Mouse (Mus musculus): ENCODE results near the gene Cfap61.
A peak's percentile ranks its signal among the peaks of the same experiment; 100 is the strongest.

Gene Cfap61

DNA sequence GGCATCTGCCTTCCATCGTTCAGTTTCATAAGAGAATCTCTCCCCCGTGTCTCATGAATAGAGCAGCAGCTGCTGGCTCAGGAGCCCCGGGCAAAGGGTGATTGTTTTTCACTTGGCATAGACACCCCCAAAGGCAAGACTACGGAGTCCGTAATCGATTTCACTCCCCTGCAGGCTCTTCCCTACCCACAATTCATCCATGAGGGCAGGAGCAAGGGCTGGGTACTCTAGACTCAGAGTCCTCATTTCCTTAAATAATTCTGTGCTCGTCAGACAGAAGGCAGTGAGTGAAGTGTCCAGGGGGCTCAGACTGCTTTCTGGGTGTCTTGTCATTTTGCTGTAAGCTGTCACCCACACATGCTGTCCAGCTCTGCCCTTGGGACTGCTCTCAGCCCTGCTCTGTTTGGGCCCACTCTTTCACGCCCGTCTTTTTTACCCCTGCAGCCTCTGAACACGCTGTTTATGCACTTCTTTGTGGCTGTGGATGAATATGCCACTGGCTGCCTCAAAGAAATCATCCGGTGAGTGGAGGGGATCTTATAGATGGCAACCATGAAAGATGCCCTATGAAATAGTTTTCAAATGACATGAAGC is 15.0 kb downstream of the Cfap61 start:
- DNase-seq (ENCODE audit: low read depth, low spot score) = no peak

DNA sequence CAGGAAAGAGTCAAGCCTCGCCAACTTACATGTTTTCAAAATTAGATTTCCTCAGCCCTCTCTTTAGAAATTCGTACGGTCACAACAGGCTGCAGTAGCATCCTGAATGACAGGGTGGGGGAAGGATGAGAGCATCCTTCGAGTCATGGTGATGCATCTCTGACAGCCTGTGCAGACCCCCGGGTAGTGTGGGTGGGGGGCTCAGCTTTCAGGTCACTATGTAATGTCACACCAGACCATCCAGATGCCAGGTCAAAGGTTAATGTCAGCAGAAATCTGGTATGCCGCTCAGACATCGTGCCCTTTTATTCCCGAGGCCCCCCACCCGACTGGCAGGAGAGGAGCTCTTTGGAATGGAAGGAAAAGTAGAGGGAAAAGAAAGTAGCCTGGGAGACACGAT is 15.7 kb downstream of the Cfap61 start:
- DNase-seq (ENCODE audit: low read depth, low spot score) = no peak

DNA sequence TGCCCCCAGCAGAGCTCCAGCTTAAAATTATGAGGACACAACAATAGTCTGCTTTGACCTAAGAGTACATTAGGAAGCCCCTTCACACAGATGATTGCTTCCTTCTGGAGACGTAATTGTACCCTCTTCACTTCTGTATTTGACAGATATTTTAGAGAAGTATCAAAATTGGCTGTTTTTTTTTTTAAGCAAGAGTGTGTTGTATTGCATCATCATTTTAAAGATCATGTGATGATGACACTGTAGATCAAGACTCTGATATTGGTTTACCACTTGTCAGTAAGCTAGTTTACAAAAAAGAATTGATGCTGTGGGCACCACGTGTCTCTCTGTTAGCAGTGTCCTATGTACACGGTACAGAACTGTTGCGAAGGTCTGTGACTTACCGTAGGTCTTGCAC is 18.1 kb downstream of the Cfap61 start:
- DNase-seq (ENCODE audit: low read depth, low spot score) = no peak

DNA sequence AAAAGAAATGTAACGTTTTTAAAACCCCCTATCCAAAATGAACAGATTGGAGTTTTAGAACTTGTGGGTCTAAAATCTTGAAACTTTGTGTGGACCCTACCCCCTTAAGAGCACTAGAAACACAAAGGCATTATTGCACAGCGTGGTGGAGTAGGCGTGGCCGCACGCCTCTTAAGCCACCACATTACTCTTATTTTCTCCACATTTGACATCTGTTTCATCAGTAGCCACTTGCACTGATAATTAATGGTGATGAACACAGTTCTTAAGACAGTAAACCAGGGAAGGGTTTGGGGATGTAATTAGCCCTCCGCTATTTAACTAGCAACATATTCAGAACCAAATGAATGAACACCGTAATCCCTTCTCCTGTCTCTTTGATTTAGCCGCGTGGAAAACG is 21.3 kb downstream of the Cfap61 start:
- DNase-seq (ENCODE audit: low read depth, low spot score) = no peak

DNA sequence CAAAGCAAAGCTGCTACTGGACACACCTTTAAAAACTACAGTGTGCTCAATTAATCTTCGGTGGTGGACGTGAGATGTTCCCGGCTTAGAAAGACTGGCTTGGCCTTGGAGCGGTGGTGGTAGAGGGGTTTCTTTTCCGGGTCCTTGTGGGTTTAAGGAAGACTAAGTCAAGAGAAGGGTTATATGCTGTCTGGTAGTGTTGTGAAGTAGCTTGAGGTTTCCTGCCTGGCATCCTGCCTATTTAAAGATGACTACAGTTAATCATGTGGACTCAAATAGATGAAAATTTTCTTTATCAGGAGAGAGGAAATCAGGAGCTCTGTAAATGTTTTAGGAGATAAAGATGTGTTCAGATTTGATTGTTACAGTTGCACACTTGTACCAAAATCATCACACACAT is 21.7 kb downstream of the Cfap61 start:
- DNase-seq (ENCODE audit: low read depth, low spot score) = no peak

DNA sequence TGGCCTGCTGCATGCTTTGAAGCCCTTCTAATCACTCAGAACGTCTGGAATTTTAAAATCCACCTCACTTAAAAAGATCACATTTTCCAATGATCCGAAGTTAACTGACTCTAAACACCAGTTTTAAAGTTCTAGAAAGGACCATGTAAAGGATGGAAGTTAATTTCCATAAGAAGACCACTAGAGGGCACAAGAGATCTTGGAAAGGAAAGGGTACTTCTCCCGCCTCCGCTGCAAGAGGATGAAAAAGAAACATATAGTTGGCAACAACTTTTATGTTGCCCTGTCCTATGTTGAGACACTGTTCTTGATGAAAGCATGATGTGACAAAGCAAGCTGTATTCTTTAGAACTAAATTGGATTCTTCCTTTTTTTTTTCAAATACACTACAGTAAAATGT is 22.9 kb downstream of the Cfap61 start:
- peak; percentile 43 for DNase-seq (ENCODE audit: low read depth, low spot score)

DNA sequence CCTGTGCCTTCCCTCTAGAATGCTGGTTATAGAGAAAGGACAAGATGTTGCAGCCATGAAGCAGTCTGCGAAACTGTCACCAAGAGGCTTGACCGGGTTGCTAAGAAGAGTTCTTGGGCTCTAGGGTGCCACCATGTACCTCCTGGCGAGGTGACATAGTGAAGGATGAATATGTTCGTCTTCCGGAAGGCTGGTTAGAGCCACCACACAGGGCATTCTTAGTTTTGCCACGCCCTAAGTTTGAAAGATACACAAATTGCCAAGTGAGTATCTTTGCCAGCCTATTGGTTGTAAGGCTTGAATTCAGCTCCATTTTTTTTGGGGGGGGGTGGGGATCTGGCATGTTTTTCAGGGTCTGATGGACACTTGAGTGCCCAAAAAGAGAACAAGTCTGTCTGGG is 23.5 kb downstream of the Cfap61 start:
- DNase-seq (ENCODE audit: low read depth, low spot score) = no peak

DNA sequence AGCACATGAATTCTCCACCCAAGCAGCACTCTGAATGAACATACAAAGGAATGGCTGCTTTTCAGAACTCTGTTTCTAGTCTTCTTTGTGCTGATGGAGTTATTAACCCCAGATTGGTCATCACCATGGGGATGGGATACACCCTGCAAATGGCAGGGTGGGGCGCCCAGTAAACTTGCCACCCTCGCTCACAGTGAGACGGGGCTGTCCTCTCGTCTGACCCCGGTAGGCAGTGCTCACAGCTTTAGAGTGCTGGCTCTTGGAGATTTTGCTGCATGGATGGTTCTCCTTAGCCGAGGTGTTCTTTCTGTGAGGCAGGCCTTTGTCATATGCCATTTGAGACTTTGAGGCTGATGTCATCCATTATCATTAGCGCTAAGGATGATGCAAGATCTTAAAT is 24.0 kb downstream of the Cfap61 start:
- DNase-seq (ENCODE audit: low read depth, low spot score) = no peak

DNA sequence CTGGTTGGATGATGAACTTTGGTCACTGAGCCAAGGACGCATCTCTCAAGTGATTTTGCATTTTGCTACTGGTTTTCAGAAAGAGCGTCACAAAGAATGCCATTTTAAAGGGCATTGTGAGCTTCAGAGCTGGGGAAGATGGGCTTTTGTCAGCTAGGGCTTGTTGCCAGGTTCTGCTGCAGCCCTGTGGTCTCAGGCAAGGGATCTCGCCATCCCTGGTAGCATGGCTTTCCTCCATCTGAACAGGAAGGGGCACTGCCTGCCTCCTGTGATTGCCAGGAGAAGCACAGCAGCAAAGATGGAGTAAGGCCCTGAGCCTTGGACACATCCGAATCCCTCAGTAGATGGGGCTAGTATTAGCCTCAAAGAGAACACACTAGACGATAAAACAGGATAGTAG is 27.3 kb downstream of the Cfap61 start:
- no peak for DNase-seq (ENCODE audit: low read depth, low spot score)

DNA sequence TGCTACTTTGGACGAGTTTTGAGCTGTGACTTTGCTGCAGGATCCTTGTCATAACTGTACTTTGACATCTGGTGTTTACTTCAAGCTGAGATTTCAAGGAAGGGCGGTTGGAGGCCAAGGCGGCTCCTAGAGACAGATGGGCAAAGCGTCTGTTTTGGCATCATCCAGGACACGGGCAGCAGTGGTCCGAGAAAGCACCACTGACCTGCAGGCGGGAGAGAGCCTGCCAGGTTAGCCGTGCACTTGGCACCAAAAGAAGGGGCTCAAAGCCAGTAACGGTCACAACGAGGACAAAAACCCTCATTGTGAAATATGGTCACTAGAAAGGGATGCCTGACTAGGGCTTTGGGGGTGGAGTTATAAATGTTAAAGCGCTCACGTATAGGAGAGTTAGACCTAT is 36.2 kb downstream of the Cfap61 start:
- DNase-seq (ENCODE audit: low read depth, low spot score) = no peak

DNA sequence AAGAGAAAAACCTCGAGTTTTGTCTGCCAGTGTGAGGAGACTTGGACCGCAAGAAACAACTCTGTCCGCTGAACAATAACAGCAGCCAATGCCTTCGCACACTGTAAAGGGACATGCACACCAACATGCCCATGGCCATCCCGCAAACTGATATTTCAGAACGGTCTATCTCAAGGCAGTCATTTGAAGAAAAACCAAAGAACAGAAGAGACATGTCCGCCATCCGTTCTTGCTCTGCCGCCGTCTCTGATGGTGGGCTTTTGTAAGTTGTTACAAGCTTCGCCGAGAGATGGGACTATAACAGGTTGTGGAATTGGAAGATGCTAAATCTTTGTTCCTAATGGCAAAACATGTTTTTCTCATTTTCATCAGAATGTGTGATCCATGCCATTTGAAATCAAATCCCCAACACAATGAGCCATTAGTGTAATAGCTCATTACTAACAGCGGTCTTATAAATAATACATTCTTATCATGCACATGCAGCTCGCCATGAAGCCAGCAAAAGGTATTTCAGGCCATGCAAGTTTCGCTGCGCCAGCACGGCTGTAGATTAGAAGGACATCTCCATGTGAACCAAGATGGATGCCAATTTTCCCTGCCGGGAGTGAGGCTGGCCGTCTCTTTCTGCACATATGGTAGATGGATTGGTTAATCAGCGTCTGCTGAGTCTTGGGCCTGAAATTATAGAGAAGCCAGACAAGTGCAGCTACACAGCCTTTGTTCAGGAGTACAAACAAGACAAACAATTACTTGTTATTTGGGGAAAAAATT is 36.8 kb downstream of the Cfap61 start:
- DNase-seq (ENCODE audit: low read depth, low spot score) = no peak

DNA sequence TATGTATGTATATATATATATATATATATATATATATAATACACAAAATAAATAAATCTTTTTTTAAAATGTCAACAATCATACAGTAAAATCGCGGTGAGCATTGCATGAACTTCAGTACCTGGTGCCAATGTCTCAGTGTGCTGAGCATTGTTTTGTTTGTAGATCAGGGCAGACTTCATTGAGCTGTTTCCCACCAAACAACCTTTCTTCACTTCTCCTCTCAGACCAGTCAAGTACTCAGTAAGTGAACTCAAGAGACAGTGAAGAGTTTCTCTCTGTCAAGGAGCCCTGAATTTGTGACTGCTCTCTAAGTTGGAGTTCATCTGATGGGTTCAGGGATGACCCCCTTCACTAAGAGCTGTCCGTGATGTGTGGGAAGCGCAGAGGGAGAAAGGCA is 38.0 kb downstream of the Cfap61 start:
- DNase-seq (ENCODE audit: low read depth, low spot score) = no peak

DNA sequence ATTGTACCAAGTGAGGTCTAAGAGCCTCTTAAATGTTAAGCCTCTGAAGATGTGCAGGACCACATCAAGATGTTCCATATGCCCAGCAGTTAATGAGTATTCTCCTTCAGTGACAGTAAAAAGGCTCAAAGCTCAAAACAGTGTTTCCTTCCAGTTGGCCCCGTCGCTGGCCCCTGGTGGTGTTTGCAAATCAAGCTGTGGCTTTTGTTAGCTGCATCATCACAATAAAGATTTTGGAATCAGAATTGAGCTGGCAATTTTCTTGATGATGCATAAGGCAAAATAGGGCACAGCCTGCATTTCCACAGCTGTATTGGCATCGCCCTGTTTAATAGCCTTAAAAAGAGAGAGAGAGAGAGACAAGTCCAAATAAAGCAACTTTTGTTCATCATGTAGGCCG is 45.0 kb downstream of the Cfap61 start:
- no peak for DNase-seq (ENCODE audit: low read depth, low spot score)

DNA sequence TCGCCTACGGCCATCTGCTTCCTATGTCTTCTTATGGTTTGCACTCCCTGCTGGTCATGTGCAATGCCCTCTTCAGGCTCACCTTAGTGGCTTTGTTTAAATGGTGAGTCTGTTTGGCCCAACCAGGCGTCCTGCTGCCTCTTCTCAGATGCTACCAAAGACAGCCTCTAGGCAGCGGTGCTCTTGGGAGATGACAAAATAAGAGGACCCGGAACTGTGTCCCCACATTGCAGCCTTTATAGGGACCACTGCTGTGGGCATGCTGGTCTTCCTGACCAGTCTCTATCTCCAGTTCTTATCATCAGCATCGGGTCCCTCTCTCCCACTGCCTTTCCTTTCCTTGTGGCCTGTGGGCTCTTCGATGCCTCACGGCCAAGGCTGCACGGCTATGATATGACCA is 46.3 kb downstream of the Cfap61 start:
- DNase-seq (ENCODE audit: low read depth, low spot score) = no peak

DNA sequence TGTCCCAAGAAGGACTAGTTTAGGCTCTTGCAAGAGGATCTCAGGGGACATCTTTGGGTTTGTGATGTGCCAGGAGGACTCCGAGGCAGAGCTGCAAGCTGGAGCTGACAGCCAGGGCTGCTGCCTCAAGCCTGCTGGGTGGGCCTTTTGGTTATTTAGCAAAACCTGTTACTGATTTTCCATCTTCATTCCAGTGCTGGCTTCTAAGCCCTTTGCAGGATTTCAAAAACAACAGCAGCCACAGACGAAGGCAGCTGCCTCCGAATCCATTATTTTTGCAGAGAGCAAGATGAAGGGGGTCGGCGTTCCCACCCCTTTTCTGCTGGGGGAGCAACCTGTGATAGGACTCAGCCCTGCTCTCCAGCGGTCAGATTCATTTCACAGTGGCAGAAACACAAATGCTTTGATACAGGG is 47.1 kb downstream of the Cfap61 start:
- DNase-seq (ENCODE audit: low read depth, low spot score) = no peak

DNA sequence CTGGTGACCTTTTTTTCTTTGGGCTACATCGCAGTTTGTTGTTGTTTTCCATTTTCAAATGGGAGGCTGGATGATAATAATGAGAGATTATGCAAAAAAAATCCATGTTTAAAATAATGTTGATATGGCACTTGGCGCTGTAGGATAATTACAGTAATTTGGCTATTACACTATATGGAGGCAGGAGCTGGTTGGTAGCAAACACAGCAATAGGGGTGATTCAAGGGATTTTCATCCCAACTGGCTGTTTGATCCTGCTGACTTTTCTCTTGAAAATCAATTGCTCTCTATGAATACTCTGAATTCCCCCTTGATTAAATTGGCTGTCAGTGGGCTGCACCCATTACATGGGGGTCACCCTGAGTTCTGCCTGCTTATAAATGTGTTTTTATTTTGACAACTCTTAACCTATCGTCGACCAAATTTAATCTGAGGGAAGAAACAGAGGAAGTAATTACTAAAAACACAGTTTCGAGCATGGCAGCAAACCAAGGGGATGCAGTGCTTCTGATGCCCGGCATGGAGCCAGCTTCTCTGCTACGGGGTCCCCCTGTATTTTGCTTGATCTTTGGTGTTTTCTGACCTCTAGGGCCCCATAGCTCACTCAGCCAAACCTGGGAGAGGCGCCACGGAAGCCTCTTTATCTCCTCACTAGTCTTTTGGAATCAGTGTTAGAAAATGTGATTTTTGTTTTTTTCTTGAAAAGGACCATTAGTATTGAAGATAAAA is 47.9 kb downstream of the Cfap61 start:
- no peak for DNase-seq (ENCODE audit: low read depth, low spot score)

DNA sequence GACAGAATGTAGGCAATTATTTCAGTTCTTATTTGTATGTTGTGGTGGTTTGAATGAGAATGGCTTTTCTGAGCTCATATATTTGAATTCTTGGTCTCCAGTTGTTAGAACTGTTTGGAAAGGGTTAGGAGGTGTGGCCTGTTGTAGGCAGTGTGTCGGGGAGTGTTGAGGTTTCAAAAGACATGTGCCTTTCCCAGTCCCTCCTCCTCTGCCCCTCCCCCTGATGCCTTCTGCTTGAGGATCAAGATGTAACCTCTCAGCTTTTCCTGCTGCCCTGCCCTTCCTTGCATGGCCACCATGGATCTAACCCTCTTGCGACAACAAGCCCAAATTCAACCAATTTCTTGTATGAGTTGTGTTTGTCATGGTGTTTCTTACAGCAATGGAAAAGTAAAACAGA is 53.2 kb downstream of the Cfap61 start:
- no peak for DNase-seq (ENCODE audit: low read depth, low spot score)

DNA sequence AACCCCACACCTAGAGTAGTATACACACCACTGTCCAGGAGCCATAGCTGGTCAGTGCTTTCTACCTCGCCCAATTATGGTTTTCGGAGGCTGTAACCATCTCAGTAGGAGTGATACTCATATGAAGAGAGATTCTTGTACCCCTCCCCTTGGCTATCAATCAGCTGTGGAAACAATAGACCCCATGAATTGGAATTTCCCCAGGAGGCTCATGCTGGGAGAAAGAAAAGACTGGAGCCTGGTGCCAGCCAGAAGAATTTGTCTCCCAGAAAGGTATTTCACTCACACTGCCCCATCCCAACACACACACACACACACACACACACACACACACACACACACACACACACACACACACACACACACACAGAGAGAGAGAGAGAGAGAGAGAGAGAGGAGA is 55.9 kb downstream of the Cfap61 start:
- no peak for DNase-seq (ENCODE audit: low read depth, low spot score)

DNA sequence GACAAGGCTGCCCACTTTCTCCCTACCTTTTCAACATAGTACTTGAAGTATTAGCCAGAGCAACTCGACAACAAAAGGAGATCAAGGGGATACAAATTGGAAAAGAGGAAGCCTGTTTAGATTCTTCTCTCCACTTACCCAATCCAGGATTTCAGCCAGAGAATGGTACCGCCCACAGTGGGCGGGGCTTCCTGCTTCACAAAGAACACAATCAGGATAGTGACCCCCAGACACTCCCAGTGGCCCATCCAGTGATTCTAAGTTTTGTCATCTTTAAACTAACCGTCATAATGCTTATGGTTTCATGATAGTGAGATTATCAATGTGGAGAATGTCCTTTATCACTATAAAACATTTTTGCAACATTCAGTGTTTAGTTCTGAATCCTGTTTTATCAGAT is 61.9 kb downstream of the Cfap61 start:
- DNase-seq (ENCODE audit: low read depth, low spot score) = no peak

DNA sequence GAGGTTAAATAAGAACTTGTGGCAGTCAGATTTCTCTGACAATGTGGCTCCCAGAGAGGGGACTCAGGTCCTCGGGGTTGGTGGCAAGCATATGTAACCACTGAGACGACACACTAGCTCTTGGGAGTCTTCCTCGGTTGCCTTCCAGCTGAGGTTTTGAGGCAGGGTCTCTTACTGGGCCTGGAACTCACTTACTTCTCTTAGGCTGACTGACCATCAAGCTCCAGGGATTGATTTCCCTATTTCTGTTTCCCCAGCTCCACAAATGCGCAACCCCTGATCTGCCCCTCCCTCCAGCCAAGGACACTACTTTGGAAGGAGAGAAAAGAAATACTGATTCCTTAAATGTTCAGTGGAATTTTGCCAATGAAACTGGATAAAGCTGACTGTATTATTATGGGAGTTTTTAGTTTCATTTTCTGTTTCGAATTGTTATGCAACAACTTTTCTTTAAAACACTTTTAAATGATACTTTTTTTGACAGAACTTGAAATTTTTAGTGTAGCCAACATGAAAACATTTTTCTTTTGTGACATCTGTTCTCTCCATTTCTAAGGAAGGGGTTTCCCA is 63.5 kb downstream of the Cfap61 start:
- no peak for DNase-seq (ENCODE audit: low read depth, low spot score)

DNA sequence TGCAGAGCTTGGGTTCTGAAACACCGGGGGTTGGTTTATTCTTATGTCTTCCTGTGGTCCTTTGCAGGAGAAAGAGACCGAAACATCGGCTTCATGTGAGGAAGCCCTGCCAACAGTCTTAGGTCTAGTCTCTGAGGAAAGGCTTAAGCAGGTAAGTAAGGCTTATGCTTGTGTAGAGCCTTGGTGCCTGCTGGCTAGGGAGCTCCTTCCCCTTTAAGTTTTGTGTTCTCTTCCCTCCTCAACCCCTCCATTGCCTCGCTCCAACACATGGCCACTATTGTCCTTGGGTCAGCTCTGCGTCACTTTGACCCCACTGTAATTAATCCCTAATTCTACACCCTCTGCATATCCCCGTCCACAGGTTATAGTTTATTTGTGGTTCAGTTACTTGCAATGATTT is 74.2 kb downstream of the Cfap61 start:
- DNase-seq (ENCODE audit: low read depth, low spot score) = no peak

DNA sequence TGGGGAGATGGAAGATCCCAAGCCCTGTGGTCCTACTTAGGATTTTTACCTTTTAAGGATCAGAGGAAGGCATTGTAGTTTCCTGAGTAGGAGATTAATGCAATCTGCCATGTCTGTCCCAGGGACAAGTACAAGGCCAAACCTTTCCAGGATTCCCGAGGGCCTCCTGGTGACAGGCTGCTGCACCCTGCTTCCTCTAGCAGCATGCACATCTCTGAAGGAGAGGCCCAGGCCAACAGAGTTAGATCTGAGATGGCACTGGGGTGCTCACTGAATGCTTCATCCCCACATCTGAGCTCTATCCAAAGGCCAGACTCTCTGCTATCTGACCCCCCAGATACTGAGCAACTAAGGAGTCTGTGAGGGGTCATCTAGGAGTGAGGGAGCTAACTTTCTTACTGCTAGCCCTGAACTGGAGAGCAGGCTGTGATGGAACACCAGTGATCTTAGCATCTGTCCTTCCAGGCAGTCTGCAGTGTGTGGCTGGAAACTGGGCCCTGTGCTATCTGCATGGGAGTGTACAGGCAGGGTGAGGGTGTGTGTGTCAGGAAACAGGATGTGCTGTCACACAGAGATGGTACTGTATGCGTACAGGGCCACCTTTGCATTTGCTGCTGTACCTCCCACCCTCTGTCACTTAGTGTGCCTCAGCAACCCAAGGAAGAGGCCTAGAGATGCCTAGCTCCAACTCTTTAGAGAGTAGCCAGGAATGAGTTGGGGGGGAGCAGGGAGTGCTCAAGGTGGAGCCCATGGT is 75.2 kb downstream of the Cfap61 start:
- DNase-seq (ENCODE audit: low read depth, low spot score) = no peak
